Mouse (Mus musculus) kidney, embryonic 16.5 days (tissue): ENCODE measurements around the gene Slc30a3. TPM values are rescaled to one million over a fixed set of nuclear protein-coding genes. Genes with fewer than 3 reads are reported as not detected.
"Not testable (repeated sequence)": the region's sequence is repeated elsewhere in the genome, so short reads cannot be mapped to it uniquely, and the experiment has no call there.

ENCODE experiments used
- ATAC-seq: fragments of 200-750 bp; cut with Nextera tagmentation; 2 replicates; pipeline ENCODE4 v1.8.0; 2017; ENCODE audit warnings: moderate TSS enrichment; ENCODE audit not compliant: low FRiP score, low TSS enrichment
- H3K27ac ChIP-seq: fragments of 300-500 bp; sonication (generic); 2 replicates; pipeline ENCODE4 v1.5.1; 2014; ENCODE audit warnings: low read length
- H3K27me3 ChIP-seq: fragments of 300-500 bp; sonication (generic); 2 replicates; pipeline ENCODE4 v1.6.1; 2014; ENCODE audit warnings: low read length, control low read depth, mixed read lengths; ENCODE audit not compliant: insufficient read depth
- H3K36me3 ChIP-seq: fragments of 300-500 bp; sonication (generic); 2 replicates; pipeline ENCODE4 v1.6.1; 2014; ENCODE audit warnings: low read length, control low read depth, mixed read lengths; ENCODE audit not compliant: insufficient read depth
- H3K4me1 ChIP-seq: fragments of 300-500 bp; sonication (generic); 2 replicates; pipeline ENCODE4 v1.6.1; 2014; ENCODE audit warnings: low read length, control low read depth, mixed read lengths; ENCODE audit not compliant: insufficient read depth
- H3K4me2 ChIP-seq: fragments of 300-500 bp; sonication (generic); replicated peaks from 2 replicates; pipeline ENCODE4 v1.6.1; 2014; ENCODE audit warnings: low read depth, low read length
- H3K4me3 ChIP-seq: fragments of 300-500 bp; sonication (generic); 2 replicates; pipeline ENCODE4 v1.5.1; 2014; ENCODE audit warnings: mild to moderate bottlenecking, low read length
- H3K9ac ChIP-seq: fragments of 300-500 bp; sonication (generic); replicated peaks from 2 replicates; pipeline ENCODE4 v1.6.1; 2014; ENCODE audit warnings: low read length
- H3K9me3 ChIP-seq: fragments of 300-500 bp; sonication (generic); 2 replicates; pipeline ENCODE4 v1.6.1; 2016; ENCODE audit warnings: low read length, control low read depth
- WGBS: fragments of 180-500 bp; shearing (Covaris S2); extraction: QIAGEN DNeasy Blood & Tissue Kit; methylation state at CpG from one replicate; pipeline ENCODE4 v1.1.7; 2014; 5-methylcytosine and 5-hydroxymethylcytosine counted together
- polyA plus RNA-seq: library from polyadenylated mRNA; unstranded; fragments of >200 nt; fragmentation: Nextera tagmentation; extraction: Ambion mirVana; gene quantifications from 2 replicates; pipeline ENCODE4 v1.2.1, GENCODE M21; 2015

Slc30a3 gene
- polyA plus RNA-seq, 1 experiment from 2014 or later = 4.5 TPM

DNA sequence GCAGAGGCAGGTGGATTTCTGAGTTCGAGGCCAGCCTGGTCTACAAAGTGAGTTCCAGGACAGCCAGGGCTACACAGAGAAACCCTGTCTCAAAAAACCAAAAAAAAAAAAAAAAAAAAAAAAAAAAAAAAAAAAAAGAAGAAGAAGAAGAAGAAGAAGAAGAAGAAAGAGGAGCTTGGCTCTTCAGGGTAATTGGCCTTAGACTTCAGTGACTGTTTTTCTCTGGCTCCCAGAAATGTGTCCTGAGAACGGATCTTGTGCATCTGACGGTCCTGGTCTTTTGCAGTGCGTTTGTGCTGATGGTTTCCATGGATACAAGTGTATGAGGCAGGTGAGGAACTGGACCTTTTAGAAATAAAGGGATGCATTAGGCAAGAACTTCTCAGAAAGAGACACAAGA, 54.3 kb downstream of the Slc30a3 start:
- Histone ChIP-seq H3K36me3 (peaks cover 18% of the 10 kb centered on the region), H3K4me2 (peak overlapping the region; percentile 83), H3K9ac (peak overlapping the region; percentile 66; the same call in 1 of the 2 replicates), H3K4me1 (peaks cover 22% of the 10 kb centered on the region), H3K27ac (peak overlapping the region; percentile 70; the same call in 1 of the 2 replicates), H3K4me3 (peak overlapping the region; percentile 68; the same call in 1 of the 2 replicates)
- not testable (repeated sequence) for H3K9me3 ChIP-seq, H3K27me3 ChIP-seq, ATAC-seq
- WGBS = 63% methylated on average over 4 of the region's 4 CpGs

DNA sequence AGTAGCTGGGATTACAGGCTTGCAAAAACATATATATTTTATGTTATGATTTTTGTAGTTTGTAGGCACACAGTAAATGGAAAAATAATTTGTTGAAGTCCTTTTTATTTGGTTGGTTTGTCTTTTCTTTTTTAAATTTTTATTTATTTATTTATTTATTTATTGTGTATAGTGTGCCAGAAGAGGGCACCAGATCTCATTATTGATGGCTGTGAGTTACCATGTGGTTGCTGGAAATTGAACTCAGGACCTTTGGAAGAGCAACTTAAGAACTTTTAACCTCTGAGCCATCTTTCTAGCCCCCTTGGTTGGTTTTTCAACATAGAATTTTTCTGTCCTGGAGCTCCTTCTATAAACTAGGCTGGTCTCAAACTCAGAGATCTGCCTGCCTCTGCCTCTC, 57.6 kb downstream of the Slc30a3 start:
- Histone ChIP-seq H3K27ac (no peak overlapping the region), H3K36me3 (peaks cover 8% of the 10 kb centered on the region; the same call in 1 of the 2 replicates), H3K4me2 (no peak overlapping the region), H3K9ac (no peak overlapping the region), H3K4me3 (no peak overlapping the region), H3K27me3 (no peaks in the 10 kb centered on the region), H3K4me1 (peaks cover 22% of the 10 kb centered on the region), H3K9me3 (no peaks in the 10 kb centered on the region)
- no peak for ATAC-seq

DNA sequence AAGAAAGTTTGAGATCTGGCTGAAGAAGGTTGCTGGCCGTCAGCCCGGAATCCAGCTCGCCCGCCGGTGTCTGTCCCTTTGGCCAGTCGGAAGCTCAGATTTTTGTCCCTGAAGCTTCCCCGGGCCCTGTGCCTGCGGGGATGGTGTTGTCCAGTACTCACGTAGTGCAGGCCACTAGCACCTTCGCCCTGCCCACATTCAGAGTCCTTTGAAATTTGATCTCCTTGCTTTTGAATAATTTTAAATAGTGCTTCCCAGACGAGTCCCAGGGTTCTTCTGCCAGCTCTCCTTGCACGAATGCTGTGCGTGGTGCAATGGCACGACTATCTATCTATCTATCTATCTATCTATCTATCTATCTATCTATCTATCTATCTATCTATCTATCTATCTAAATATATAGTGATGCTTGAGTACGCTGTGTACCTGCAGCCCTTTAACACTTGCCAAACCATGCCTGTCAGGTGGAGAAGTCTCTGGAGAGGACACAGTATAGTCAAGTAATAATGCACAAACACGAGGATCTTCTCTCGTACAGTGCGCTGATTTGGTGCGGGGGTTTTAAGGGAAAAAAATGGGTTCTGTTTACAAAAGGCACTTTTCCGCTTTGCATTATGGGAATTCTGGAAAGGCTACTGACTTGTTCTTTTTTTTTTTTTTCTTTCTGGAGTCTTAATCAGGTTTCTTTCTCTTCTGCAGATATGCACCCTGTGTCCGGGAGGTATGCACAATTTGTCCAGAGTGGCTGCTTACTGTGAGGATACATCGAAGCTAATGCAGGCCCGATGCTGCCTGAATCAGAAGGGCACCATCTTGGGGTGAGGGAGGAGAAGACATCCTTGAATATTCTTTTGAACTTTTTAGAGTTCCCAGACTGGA, 59.0 kb downstream of the Slc30a3 start, which contains the start of gene Slc5a6:
TSS of gene Slc5a6 (minus strand) at position 162 of the 879 bp plus-strand sequence.
- H3K27me3 ChIP-seq = no peaks in the 10 kb centered on the region
- under 1% methylated on average over 23 of the region's 23 CpGs for WGBS
- peak within 1 kb of the TSS; percentile 99 for H3K27ac ChIP-seq
- peak; percentile 56 for ATAC-seq
- peak within 1 kb of the TSS; percentile 83 for H3K4me3 ChIP-seq
- peaks cover 14% of the 10 kb centered on the region for H3K36me3 ChIP-seq
- no peaks in the 10 kb centered on the region for H3K9me3 ChIP-seq
- H3K9ac ChIP-seq = peak within 1 kb of the TSS; percentile 95
- peaks cover 15% of the 10 kb centered on the region for H3K4me1 ChIP-seq
- H3K4me2 ChIP-seq = peak within 1 kb of the TSS; percentile 87

DNA sequence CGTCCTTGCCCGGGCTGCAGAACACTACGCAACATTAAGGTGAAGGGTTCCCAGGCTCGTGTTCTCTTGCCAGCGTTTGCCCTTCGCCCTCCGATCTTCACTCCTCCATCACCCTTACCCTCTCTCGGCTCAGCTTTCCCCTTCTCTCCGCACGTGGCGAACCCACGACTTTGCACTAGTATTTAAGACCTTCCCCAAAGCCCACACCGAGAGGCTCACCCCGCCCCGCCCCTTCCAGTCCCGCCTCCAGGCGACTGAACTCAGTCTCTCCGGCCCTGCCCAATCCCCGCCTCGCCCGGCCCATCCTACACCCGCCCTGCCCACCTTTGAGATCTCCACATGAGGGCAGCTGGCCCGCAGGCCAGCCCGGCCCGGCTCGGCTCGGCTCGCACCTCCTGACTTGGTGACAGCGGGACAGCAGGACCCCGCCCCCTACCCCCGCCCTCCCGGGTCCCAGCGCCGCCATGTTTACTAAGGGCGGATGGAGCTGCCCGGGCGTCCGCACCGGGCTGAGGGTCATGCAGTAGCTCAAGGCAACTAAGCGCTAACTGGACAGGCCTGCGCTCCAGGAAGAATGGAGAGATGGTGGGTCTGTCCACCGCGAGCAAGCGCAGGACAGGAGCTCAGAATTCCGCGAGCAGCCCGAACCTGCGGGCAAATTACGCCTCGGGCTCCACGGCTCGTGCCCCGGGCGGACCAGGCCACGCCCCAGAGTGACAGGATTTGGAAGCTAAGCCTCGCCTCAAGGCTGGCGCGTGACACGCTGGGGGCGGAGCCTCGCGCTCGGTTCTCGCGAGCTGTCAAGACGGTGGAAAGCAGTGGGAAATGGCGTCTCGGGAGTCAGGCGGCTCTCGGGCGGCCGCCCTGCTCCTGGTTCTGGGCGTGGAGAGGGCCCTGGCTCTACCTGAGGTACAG, 59.9 kb downstream of the Slc30a3 start, which contains the start of gene Atraid:
TSS of gene Atraid (plus strand) at position 465 of the 915 bp plus-strand sequence.
- peak; percentile 99 for ATAC-seq
- H3K27me3 ChIP-seq = no peaks in the 10 kb centered on the region
- peaks cover 12% of the 10 kb centered on the region; the same call in 1 of the 2 replicates for H3K4me1 ChIP-seq
- peak within 1 kb of the TSS; percentile 87 for H3K4me2 ChIP-seq
- H3K27ac ChIP-seq = peak within 1 kb of the TSS; percentile 99
- H3K9me3 ChIP-seq = no peaks in the 10 kb centered on the region
- under 1% methylated on average over 72 of the region's 73 CpGs for WGBS
- H3K36me3 ChIP-seq = peaks cover 15% of the 10 kb centered on the region
- H3K4me3 ChIP-seq = peak within 1 kb of the TSS; percentile 83
- H3K9ac ChIP-seq = peak within 1 kb of the TSS; percentile 95

DNA sequence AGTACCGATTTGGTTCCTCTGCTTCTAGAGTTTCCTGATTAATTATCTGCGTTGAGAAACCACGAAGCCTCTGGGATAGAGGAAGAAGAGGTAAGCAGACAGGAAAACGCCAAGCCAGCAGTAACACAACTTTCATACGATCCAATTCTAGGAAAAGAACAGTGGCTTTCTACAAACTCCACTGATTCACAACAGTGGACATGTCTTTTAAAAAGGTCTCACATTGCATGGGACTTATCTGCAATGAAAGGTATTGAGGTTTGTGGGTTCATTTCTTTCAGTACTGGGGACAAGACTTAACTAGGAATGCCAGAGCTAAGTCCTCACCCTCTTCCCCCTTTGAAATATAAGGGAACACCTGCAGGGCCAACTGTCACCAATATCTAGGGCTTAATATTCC, 61.0 kb downstream of the Slc30a3 start:
- H3K4me2 ChIP-seq = peak overlapping the region; percentile 87
- H3K27ac ChIP-seq = no peak overlapping the region
- H3K9me3 ChIP-seq = no peaks in the 10 kb centered on the region
- ATAC-seq = no peak
- peaks cover 12% of the 10 kb centered on the region; the same call in 1 of the 2 replicates for H3K4me1 ChIP-seq
- H3K9ac ChIP-seq = peak overlapping the region; percentile 95; the same call in 1 of the 2 replicates
- 66% methylated on average over 5 of the region's 5 CpGs for whole genome bisulfite sequencing
- no peaks in the 10 kb centered on the region for H3K27me3 ChIP-seq
- peaks cover 9% of the 10 kb centered on the region; the same call in 1 of the 2 replicates for H3K36me3 ChIP-seq
- peak overlapping the region; percentile 83 for H3K4me3 ChIP-seq

DNA sequence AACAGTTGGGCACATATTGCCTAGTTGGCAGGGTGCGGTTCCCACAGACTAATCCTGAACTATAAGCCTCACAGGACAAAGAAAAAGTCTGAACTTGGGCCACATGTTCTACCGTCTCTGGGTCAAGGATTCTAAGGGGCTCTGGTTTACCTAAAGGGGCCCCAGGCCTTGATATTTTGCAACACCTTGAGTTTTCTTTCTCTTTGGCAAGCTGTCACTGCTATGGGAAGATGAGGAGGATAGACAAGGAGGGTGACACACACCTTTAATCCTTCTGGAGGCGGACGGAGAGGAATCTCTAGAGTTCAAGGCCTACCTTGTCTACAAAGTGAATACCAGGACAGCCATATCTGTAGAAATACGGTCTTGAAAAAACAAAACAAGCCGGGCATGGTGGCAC, 61.6 kb downstream of the Slc30a3 start:
- no peak overlapping the region for H3K4me3 ChIP-seq
- H3K27me3 ChIP-seq = no peaks in the 10 kb centered on the region
- no peak for ATAC-seq
- H3K4me2 ChIP-seq = no peak overlapping the region
- peaks cover 12% of the 10 kb centered on the region; the same call in 1 of the 2 replicates for H3K4me1 ChIP-seq
- no peak overlapping the region for H3K27ac ChIP-seq
- WGBS = 94% methylated on average over 6 of the region's 6 CpGs
- H3K9me3 ChIP-seq = no peaks in the 10 kb centered on the region
- peaks cover 9% of the 10 kb centered on the region; the same call in 1 of the 2 replicates for H3K36me3 ChIP-seq
- no peak overlapping the region for H3K9ac ChIP-seq

DNA sequence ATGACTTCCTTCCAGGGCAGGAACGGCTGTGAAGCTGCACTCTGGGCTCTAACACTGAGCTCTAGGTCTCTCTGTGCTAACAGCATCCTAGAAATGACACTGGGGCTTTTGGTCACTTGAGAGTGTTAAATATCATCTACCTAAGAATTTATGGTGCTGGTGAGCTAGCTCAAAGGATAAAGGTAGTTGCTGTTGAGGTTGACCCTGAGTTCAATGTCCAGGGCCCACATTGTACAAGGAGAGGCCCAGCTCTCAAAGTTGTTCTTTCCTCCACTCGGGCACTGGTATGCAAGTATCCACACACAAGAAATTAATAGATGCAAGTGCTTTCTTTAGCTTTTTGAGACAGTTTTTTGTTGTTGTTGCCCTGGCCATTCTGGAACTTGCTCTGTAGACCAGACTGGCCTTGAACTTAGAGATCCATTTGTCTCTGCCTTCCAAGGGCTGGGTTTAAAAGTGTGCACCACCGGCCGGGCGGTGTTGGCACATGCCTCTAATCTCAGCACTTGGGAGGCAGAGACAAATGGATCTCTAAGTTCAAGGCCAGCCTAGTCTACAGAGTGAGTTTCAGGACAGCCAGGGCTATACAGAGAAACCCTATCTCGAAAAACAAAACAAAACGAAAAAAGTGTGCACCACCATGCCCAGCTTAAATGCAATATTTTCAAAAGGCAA, 69.7 kb downstream of the Slc30a3 start:
- Histone ChIP-seq H3K4me3 (no peak overlapping the region), H3K27ac (no peak overlapping the region), H3K36me3 (peaks cover 11% of the 10 kb centered on the region; the same call in 1 of the 2 replicates), H3K4me1 (no peaks in the 10 kb centered on the region), H3K4me2 (no peak overlapping the region), H3K27me3 (no peaks in the 10 kb centered on the region), H3K9me3 (no peaks in the 10 kb centered on the region), H3K9ac (no peak overlapping the region)
- ATAC-seq = no peak
- 85% methylated on average over 7 of the region's 7 CpGs for WGBS

DNA sequence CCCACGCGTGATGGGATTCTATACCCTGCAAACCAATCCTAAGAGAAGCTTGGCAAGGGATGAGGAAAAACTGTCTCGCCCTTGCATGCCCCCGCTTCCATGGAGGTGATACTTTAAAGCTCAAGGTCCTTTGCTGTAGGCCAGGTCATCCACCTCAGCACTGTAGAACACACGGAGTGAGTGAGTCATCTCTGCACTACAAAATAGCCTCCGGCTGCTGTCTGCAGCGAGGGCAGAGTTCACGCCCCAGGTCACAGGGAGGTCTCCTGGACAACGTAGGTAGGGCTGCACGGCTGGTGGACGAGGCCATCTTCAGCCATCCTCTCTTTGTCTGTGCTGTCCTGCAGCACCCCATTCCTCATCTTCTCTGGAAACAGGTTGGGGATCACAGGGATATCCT, 71.5 kb downstream of the Slc30a3 start:
- H3K27me3 ChIP-seq, H3K9me3 ChIP-seq, H3K4me2 ChIP-seq, H3K4me3 ChIP-seq, H3K9ac ChIP-seq, ATAC-seq, H3K4me1 ChIP-seq, H3K27ac ChIP-seq: not testable (repeated sequence)
- H3K36me3 ChIP-seq = peaks cover 11% of the 10 kb centered on the region; the same call in 1 of the 2 replicates
- WGBS = 81% methylated on average over 11 of the region's 11 CpGs
